Mouse (Mus musculus) T-helper 2 cell (primary cell): ENCODE results near the gene Tmem178b.

Experiments used
- in situ Hi-C: fragments of 300-600 bp; cut with MboI, MseI; formaldehyde crosslinking; loops from one replicate; pipeline ENCODE4 v1.15.1; 2025; ENCODE audit warnings: high pct_unique_total_duplicates

Gene Tmem178b

DNA sequence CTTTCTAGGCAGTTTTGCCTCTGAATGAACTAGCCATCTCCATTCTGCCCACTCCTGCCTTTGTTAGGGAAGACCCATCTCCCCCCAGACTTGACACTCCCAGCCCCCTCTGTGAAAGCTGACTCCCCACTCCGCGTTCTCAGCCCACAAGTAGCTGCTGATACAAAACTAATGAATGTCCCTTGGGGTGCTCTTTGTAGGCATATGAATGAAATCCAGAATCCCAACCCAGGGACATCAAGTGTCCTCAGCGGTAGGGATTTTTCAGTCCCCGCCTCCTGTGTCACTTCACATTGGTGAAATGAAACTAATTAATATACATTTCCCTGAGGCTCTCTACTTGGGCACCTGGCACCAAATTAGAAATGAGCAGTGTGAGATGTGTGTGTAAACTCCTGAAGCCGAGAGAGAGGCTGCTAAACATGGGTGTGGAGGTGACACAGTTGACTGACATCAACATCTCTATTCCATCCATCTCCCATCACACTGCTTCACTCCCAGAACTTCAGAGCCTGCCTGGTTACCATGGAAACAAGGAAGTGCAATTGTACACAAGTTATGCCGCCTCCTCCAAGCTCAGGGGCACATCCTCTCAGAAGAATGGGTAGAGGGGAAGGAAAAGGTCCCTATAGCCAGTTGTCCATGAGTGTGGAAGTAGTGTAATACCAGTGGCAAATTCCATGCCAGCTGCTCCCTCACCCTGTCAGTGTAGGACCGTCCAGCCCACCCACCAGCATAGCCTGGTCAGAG is 142.8 kb downstream of the Tmem178b start:
- in situ Hi-C loops: no loop called here

DNA sequence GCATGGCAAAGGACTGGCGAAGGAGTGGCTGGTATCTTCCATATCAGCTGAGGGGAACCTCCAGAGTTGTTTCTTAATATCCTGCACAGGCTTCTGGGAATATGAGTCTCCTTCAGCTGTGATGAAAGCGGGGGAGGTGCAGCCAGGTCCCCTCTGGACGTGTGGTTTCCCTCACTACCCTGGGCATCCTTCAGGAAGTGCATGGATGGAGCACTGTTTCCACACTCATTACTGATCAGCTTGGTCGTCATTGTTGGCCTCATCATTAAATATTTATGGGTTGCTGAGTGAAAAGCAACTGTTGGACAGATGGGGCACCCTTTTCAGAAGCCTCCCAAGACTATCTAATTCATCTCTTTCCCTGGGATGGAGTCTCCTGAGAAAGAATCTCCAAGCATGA is 146.3 kb downstream of the Tmem178b start:
- in situ Hi-C loops: no loop called here

DNA sequence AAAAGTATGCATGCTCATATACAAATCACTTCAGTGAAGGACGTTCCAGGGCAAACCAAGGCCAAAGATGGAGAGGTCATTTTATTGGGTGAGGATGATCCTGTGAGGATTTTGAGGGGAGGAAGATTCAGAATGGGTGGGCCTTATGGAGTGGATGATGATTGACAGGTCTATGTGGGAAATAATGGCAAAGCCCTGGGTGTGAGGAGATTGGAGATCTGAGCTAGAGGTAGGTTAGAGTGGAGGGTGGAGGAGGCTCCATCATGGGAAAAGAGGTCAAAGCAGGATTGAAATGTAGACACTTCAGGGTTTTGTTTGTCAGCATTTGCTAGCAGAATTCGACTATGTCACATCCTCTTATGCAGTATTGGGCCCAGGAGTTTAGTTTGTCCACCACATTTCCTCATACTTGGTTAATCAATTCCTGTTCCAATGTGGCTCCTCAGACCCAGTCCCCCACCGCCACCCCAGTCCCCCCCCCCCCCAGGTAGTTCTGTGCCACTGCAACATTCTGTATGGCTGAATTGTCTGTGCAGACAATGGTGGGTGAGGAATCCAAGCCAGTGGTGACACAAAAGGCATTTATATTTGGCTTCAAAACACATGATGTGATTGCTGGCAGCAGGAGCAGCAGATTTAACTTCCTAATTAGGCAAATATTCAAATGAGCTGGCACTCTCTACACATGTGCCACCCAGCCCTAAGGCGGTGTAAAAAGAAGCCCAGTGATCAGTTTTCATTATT is 150.7 kb downstream of the Tmem178b start:
- in situ Hi-C loops: no loop called here

DNA sequence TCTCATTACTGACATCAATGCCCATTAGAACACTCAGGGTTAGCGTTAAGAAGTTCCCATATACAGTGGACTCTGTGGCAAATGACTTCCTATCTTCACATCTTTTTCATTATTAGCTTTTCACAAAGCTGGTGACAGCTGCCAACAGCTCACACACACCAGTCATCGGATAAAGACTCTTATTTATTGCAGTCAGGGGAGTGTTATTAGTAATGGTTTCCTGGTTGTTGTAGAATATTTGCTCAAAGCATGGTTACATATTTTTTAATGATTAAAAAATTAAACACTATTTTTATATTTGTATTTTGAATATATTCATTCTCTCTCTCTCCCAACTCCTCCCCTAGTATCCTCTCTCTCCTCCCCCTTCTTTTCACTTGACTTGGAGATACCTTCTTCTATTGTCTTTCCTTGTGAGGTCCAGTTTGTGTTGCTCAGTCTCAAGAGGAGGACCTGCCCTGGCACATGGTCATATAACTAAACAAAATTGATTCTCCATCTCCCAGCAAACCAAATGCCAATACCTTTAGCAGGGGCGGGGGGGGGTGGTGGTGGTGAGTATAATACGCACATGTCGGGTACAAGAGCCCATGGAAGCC is 151.4 kb downstream of the Tmem178b start:
- in situ Hi-C loops: no loop called here

DNA sequence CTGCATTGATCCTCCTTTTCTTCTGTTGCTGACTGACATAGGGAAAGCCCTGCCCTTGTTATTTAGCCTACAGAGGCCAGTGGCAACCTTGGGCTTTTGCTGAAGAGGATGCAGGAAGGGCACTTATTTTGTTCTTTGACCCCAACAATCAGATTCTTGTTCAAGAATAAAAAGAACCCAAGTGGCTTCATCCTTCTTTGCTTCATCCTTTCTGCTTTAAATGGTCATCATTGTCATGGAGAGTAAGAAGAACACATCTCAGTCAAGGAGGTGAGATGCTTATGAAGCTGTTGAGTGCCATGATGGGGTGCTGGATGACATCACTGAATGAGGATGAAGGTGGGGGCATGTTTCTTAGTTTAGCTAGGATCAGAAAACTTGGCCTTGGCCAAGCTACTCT is 159.8 kb downstream of the Tmem178b start:
- in situ Hi-C loops: no loop called here

DNA sequence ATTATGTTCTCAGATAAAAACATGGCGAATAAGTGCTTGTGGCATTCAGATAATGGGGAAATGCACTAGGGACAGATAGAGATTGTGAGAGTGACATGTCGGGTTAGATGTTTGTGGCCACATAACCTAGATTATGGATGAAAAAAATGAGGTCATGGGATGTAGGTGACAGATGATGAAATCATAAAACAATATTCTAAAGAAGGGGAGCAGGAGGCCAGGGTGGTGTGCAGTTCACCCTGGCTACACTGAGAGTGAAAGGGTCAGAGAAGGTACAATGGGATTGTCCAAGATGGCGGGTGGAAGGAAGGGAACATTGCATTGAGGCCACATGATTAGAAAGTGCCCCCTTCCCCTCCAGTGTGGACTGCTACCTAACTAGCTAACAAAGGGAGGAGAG is 160.9 kb downstream of the Tmem178b start:
- in situ Hi-C loops: no loop called here

DNA sequence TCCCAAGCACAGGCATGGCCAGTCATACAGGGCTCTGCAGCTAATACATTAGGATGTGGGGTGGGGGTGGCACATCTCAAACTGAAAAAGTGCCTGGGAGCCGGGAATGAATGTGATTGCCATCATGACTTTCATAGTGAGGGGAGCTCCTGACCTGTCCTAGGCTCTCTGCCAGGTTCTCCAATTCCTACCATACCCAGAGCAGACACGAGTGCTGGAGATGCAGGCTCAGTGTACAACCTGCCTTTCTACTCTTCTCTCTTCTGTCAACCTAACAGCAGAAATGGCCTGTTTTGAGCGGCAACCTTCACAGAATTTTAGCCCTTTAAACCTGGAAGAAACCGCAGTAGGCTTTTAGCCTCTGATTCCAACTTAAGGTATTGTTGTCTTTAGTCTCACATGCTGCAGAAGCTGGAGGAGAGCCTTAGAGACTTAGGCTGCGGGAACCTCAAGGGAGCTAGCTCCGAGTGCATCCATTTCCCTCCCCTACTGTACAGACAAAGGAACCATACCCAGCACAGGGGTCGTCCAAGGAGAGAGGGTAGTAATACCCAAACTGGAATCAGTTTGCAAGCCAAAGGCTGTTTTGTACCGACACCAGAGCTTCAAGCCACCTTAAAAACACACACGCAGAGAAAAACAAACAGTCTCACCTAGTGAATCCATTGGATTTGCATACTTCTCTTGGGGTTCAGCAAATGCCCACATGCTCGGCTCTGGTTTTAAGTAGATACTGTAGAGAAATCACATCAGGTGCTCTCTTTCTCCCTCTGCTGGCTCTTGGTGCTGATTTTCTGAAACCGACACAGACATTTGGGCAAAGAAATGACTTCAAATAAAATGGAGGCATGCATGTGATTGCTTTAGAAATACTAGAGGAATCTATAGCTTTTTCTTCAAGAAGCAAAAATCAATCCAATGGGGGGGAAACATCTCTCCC is 176.2 kb downstream of the Tmem178b start:
- in situ Hi-C loops: no loop called here

DNA sequence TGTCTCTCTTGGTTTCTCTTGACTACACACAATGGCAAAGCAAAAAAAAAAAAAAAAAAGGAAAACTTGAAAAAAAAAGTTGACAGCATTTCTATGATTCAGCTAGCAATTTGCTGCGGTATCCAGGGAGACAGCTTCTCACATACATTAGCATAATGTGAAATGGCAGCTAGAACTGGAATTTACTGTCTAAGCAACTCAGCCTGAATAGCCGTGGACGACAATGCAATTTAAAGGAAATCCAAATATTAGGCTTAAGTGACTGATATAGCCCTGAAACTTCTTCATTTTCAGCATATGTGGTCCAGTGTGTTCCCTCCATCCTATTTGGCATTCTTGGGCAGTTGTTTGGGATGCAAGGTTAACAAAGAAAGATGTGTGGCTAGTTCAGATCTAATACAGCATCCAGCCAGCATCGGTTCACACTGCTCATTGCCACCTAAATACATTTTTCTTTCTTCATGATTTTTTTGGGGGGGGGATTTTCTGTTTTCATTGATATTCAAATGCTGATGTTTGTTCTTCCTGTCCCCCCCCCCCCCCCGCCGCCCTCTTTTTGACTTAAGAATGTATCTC is 176.9 kb downstream of the Tmem178b start:
- in situ Hi-C loops: no loop called here

DNA sequence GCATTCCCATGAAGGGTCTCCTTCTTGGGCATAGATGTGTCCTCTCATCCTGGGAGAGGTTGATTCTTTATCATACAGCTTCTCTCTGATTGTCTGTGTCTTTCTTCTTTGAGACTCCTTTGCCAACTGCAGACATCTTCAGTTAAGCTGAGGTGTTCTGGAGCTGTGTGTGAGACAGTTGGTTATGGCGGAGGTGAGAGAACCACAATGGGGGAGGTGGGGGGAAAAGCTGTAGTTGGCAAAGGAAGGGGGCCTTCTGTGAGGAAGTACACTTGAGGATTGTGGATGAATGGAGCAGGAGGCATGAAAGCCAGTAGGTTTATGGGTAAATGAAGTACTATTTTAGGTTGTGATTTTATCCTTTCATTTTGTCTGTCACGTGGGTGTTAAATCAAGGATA is 178.6 kb downstream of the Tmem178b start:
- in situ Hi-C loops: no loop called here

DNA sequence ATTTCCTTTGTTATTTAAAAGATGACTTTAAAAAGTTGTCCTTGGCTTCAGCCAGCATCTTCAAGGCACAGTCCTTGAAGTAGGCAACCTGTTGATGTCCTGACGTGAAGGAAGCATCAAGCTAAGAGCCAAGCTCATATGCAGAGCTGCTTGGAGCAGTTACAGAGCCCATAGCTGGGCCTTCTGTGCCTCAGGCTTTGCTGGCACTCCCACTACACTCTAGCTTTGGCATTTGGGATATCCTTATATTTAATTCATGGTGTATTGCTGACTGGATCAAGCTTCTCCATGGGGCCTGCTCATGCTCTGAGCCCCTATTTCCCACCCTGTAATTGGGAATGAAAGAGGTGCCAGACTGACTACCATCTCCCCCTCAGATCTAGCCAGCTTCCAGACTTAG is 179.5 kb downstream of the Tmem178b start:
- in situ Hi-C loops: no loop called here

DNA sequence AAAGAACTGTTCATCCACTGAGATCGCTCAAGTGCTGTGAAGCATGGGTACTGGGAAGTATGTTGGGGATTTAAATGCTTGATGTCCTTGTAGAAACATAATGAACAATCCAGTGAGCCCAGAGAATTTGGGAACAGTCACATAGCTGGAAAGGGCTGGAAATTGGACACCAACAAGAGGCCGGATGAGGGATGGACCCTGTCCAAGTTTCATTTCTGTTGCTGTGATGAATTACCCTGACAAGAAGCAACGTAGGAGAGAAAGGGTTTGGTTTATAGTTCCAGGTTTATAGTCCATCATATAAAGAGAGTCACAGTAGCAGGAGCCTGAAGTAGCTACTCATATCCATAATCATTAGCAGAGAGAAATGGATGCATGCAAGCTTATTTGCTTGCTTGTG is 186.4 kb downstream of the Tmem178b start:
- in situ Hi-C loops: no loop called here

DNA sequence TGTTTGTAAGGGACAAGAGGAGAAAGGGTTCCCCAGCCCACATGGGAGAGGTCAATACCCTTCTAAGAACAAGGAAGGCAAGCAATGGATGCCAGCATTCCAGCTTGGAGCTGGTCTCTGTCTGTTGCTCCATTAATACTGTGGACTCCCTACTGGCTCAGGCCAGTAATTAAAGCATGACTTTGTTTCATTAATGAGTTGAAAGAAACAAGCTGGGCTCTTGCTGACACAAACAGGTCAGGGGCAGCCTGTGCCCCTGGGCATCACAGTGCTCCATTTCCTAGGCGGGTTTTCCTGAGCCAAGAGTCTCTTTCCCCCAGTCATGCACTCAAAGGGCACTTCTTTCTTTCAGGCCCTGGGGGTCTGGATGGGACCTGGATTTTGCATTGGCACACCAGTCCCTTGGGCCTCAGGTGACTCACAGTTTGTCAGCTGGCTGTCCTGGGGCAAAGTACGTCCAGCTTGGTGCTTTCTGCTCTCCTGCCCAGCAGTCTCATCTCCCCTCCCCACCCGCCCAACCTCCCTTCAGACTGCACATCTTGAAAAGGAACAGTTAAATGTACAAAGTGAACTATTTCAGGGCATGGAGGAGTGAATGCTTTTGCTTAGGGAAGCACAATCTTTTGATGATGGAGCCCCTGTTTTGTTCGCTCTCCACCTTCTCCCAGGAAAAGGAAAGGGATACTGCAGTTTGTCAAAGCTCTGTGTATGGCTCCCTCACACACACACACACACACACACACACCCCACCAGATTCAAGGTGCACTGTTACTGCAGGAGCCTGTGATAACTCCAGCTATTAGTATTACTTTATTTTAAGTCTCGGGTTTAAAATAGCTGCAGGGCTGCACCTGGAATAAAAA is 188.5 kb downstream of the Tmem178b start:
- in situ Hi-C loops: no loop called here

DNA sequence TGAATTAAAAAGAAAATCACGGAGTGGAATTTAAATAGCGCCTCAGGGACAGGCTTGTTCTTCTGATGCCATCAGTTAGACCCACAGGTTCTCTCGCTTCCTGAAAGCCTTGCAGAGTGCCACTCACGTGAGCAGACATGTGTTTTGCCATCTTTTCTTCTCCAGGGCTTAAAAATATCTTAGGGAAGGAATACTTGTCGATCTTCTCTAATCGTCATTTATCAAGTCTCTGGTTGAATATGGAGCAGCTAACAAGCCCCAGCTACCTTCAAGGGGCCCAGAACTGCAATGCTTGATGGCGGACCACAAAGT is 189.1 kb downstream of the Tmem178b start:
- in situ Hi-C loops: no loop called here

DNA sequence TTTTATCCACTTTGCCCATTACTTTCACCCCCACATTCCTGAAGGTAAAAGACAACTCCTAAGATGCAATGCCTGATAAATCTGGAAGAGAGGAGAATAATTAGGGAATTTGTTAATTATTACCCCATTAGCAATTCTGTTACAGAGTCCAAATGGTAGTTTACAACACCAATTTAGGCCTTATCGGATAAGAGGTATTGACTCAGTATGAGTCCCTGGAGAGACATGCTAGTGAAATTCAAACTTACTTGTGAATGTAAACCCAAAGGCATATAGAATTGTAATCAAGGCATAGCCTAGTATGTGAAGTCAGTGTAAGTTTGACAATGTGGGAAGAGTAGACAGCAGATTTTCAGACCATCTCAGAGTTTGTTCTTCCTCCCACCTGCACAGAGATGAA is 190.4 kb downstream of the Tmem178b start:
- in situ Hi-C loops: no loop called here

DNA sequence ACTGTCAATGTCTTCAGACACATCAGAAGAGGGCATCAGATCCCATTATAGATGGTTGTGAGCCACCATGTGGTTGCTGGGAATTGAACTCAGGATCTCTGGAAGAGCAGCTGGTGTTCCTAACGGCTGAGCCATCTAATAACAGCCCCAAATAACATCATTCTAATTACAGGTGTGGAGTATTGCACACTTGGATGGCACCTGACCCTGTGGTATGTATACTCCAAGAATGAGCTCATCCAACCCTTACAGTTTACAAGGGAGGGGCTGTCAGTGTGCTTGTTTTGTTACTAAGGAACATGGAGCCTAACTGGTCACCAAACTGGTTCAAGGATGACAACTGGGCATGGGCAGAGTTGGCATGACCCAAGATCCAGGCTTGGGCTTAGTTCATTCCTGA is 190.8 kb downstream of the Tmem178b start:
- in situ Hi-C loops: no loop called here

DNA sequence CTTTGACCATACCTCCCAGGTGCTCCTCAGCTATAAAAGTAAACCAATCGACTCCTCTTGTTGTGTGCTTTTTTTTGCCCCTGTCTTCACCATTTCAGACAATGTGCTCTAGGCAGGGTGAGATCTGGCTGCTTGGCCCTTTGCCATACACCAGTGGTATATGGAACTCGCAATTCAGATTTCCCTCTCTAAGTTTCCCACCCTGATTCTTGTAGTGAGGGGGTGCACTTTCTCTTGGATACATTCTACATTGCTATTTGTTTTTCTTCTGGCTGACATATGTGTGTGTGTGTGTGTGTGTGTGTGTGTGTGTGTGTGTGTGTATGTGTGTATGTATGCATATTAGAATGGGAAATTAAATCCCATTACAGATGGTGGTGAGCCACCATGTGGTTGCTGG is 191.3 kb downstream of the Tmem178b start:
- in situ Hi-C loops: no loop called here

DNA sequence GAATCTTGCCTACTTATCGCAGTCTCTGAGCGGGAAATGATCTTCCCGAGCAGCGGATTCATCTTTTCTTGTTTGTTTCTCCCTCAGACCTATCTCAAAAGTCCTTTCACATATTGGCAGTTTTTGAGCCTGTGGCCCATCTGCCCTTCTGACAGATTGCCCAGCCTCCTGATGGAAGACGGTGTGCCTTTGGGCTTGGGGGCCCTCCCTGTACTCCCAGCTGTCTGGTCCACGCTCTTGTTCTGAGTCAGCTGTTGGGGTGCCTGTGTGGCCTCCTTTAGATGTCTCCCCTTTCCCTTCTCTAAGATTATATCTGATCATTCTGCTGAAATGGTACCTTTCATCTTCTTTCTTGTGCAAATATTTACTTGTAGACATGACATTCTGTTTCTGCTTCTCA is 195.4 kb downstream of the Tmem178b start:
- in situ Hi-C loops: no loop called here

DNA sequence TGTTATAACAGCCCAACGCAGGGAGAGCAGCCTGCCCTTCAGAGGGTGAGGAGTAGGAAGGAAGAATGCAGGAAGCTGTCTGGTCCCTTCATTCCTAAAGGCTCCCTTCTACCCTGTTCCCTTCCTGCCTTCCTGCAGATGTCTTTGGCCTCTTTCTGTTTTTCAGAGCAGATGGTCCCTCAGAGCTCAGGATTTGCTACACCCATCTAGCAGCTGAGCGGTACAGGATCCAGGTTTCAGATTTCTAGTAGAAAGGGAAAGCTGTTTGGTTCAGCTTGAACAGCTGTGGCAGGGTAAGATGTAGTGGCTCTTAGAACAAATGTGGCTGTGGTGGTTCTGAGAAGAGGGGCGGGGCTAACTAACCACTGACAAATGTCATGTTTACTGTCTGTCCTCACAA is 197.9 kb downstream of the Tmem178b start:
- in situ Hi-C loops: no loop called here

DNA sequence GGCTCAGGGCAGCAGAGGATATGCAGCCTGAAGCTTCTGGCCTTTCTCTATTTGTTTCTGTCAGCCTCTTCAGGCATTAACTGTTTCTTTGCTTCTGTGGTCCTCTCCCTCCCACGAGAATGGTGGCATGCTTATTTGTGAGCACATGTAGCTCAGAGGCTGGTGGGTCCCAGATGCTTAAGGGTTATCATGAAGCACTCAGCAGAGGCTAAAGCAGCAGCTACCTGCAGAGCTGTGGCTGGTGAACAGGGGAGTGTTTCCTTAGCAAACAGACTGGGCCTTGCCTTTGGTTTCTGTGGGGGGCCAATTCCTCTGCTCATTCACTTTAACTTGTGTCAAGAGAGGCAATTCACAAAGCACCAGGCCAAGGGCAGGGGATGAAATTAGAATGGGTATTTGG is 203.0 kb downstream of the Tmem178b start:
- in situ Hi-C loops: no loop called here

DNA sequence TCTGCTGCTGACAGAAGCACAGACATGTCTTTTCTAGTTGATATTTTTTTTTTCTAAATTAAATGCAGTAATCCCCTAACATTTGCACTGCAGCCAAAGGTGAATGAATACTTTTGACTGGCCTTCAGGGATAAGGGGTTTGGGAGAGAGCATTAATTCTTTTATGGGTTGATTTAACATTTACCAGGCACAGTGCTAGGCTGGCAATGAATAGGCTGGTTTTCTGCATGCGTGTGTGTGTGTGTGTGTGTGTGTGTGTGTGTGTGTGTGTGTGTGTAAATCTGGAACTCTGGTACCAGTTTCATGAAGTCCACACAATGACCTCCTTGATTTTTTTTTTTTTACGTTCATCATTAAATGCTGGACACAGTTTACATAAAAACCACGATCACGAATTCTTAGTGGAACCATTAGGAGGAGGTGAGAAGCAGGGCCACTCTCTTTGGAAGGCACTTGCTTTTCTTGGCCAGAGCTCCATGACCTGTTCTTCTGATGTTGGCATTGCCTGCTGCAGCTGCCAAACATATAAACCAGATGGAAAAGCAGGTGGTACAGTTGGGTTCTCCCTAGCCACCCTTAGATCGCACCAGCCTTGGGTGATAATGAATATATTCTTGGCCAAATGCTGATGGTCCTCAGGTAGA is 203.7 kb downstream of the Tmem178b start:
- in situ Hi-C loops: no loop called here
